Mouse (Mus musculus): ENCODE measurements around the gene Bzw2. TPM values are rescaled to one million over a fixed set of nuclear protein-coding genes. Genes with fewer than 3 reads are reported as not detected.

Bzw2 gene
- total RNA-seq, 2 experiments from 2014 or later, result 108 to 121 TPM

- ATAC-seq (replicated peaks; ENCODE audit: low FRiP score, low TSS enrichment, poor library complexity, severe bottlenecking), result peak; percentile 37; the same call in 1 of the 2 replicates
Observed at GRCm38 (mm10) chr12:36089221-36089620, 68.7 kb downstream of the Bzw2 start.

GRCm38 (mm10) chr12:36088804-36089203 is 69.1 kb downstream of the Bzw2 start:
- peak; percentile 69 for ATAC-seq (replicated peaks; ENCODE audit: low FRiP score, low TSS enrichment, poor library complexity, severe bottlenecking)

GRCm38 (mm10) chr12:36085380-36085779 is 72.5 kb downstream of the Bzw2 start:
- no peak for ATAC-seq (replicated peaks; ENCODE audit: low FRiP score, low TSS enrichment, poor library complexity, severe bottlenecking)

GRCm38 (mm10) chr12:36078101-36078899 is 79.6 kb downstream of the Bzw2 start:
- no peak for ATAC-seq (replicated peaks; ENCODE audit: low FRiP score, low TSS enrichment, poor library complexity, severe bottlenecking)

- no peak for ATAC-seq (replicated peaks; ENCODE audit: low FRiP score, low TSS enrichment, poor library complexity, severe bottlenecking)
Observed at GRCm38 (mm10) chr12:36072860-36073259, 85.0 kb downstream of the Bzw2 start.

GRCm38 (mm10) chr12:36070231-36070630 is 87.6 kb downstream of the Bzw2 start:
- no peak for ATAC-seq (replicated peaks; ENCODE audit: low FRiP score, low TSS enrichment, poor library complexity, severe bottlenecking)

GRCm38 (mm10) chr12:36067538-36067937 is 90.3 kb downstream of the Bzw2 start:
- ATAC-seq (replicated peaks; ENCODE audit: low FRiP score, low TSS enrichment, poor library complexity, severe bottlenecking), result no peak

- ATAC-seq (replicated peaks; ENCODE audit: low FRiP score, low TSS enrichment, poor library complexity, severe bottlenecking), result no peak
Observed at GRCm38 (mm10) chr12:36065911-36066310, 92.0 kb downstream of the Bzw2 start.

GRCm38 (mm10) chr12:36057699-36058098 is 100.2 kb downstream of the Bzw2 start:
- ATAC-seq (replicated peaks; ENCODE audit: low FRiP score, low TSS enrichment, poor library complexity, severe bottlenecking), result no peak

- ATAC-seq (replicated peaks; ENCODE audit: low FRiP score, low TSS enrichment, poor library complexity, severe bottlenecking), result no peak
Observed at GRCm38 (mm10) chr12:36050276-36050675, 107.6 kb downstream of the Bzw2 start.

- ATAC-seq (replicated peaks; ENCODE audit: low FRiP score, low TSS enrichment, poor library complexity, severe bottlenecking), result no peak
Observed at GRCm38 (mm10) chr12:36047593-36047992, 110.3 kb downstream of the Bzw2 start.

- peak; percentile 27 for ATAC-seq (replicated peaks; ENCODE audit: low FRiP score, low TSS enrichment, poor library complexity, severe bottlenecking)
Observed at GRCm38 (mm10) chr12:36046196-36046595, 111.7 kb downstream of the Bzw2 start.

- ATAC-seq (replicated peaks; ENCODE audit: low FRiP score, low TSS enrichment, poor library complexity, severe bottlenecking), result no peak
Observed at GRCm38 (mm10) chr12:36044691-36045090, 113.2 kb downstream of the Bzw2 start.

- peak; percentile 87 for ATAC-seq (replicated peaks; ENCODE audit: low FRiP score, low TSS enrichment, poor library complexity, severe bottlenecking)
Observed at GRCm38 (mm10) chr12:36042348-36042778, 115.5 kb downstream of the Bzw2 start, which contains the start of gene Tspan13. Gene Tspan13, minus strand, starts transcription at chr12:36042500.

Other genes starting within 250 kb of the Bzw2 start
- not detected in 2 replicates for gene Agr3, start 232.5 kb downstream of the Bzw2 start, total RNA-seq (2014; fragmentation: Nextera tagmentation)
- not detected in 2 replicates for gene Agr3, start 232.5 kb downstream of the Bzw2 start, total RNA-seq (2017)
- not detected in 2 replicates for gene Agr2, start 165.2 kb downstream of the Bzw2 start, total RNA-seq (2014; fragmentation: Nextera tagmentation)
- gene Agr2, start 165.2 kb downstream of the Bzw2 start, total RNA-seq (2017), result not detected in 2 replicates
- 126 and 142 TPM in 2 replicates for gene Tspan13, start 115.6 kb downstream of the Bzw2 start, total RNA-seq (2014; fragmentation: Nextera tagmentation)
- gene Tspan13, start 115.6 kb downstream of the Bzw2 start, total RNA-seq (2017), result 108 and 141 TPM in 2 replicates
- 18.5 and 29.4 TPM in 2 replicates for gene Ankmy2, start 966 bp downstream of the Bzw2 start, total RNA-seq (2014; fragmentation: Nextera tagmentation)
- 24.8 and 26.8 TPM in 2 replicates for gene Ankmy2, start 966 bp downstream of the Bzw2 start, total RNA-seq (2017)
- gene Lrrc72, start 95.3 kb upstream of the Bzw2 start, total RNA-seq (2014; fragmentation: Nextera tagmentation), result not detected in 2 replicates
- gene Lrrc72, start 95.3 kb upstream of the Bzw2 start, total RNA-seq (2017), result not detected in 2 replicates
- gene Sostdc1, start 156.1 kb upstream of the Bzw2 start, total RNA-seq (2014; fragmentation: Nextera tagmentation), result not detected in 2 replicates
- not detected in 2 replicates for gene Sostdc1, start 156.1 kb upstream of the Bzw2 start, total RNA-seq (2017)
- 4.3 and 9.4 TPM in 2 replicates for gene Ispd, start 223.4 kb upstream of the Bzw2 start, total RNA-seq (2014; fragmentation: Nextera tagmentation)
- gene Ispd, start 223.4 kb upstream of the Bzw2 start, total RNA-seq (2017), result 3.8 and 6.2 TPM in 2 replicates
- 1.9 TPM in 1 of 2 replicates, not detected in the other for gene D630036H23Rik, start 224.1 kb upstream of the Bzw2 start, total RNA-seq (2014; fragmentation: Nextera tagmentation)
- not detected in 2 replicates for gene D630036H23Rik, start 224.1 kb upstream of the Bzw2 start, total RNA-seq (2017)